Mouse (Mus musculus): ENCODE measurements around the gene Dact2.

DNA sequence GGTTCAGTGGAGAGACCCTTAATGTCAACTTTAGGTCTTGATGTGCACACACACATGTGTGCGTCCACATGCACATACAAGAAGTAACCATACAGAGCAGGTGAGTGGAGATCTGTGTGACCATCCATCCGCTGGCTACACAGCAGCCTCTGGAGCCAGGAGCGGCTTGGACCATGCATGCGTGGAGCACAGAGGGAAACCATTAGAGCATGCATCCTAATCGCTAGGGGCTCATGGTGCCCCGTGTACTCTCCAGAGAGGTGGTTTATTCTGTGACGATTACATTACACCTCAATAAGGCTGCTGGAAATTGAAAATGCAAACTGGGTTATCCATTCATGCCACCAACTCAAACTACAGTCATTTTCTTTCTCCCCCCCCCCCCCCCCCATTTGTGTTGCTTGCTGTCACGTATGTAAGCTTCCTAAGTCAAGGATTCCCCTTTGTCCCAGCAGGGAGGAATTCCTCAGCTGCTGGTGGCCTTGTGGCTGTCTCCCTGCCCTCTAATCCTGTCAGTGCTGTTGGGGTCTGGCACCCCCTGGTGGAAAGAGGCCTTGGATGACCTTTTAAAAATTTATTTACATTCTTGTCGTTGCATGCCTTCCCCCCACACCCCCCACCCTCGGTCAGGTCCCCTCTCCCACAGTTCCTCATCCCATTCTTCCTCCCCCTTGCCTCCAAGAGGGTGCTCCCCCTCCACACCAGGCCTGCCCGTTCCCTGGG lies 17.9 kb upstream of the Dact2 start:
- TF ChIP-seq CTCF (IDR thresholded peaks at IDR 0.05; ENCODE audit: control insufficient read depth, insufficient read depth, insufficient read length) (no peak), MAX (IDR thresholded peaks at IDR 0.05) (no peak), CEBPB (IDR thresholded peaks at IDR 0.05; ENCODE audit: low read depth) (no peak), MYOG (IDR thresholded peaks at IDR 0.05; ENCODE audit: control insufficient read depth, extremely low read depth, insufficient read length) (no peak), USF1 (IDR thresholded peaks at IDR 0.05; ENCODE audit: low read depth) (no peak), FOSL1 (IDR thresholded peaks at IDR 0.05; ENCODE audit: insufficient read depth, low read length, poor library complexity, severe bottlenecking) (no peak)

Data from C2C12 (cell line).